Mouse (Mus musculus) spleen, adult 18-20 months (tissue): ENCODE measurements around the gene Wdr81.
"Not testable (repeated sequence)": the region's sequence is repeated elsewhere in the genome, so short reads cannot be mapped to it uniquely, and the experiment has no call there.

Experiments used
- DNase-seq, 2 experiments: peaks; one replicate each; pipeline ENCODE4 v3.0.0; 2022; ENCODE audit warnings: mixed read lengths in 2 of 2

Wdr81 gene

DNA sequence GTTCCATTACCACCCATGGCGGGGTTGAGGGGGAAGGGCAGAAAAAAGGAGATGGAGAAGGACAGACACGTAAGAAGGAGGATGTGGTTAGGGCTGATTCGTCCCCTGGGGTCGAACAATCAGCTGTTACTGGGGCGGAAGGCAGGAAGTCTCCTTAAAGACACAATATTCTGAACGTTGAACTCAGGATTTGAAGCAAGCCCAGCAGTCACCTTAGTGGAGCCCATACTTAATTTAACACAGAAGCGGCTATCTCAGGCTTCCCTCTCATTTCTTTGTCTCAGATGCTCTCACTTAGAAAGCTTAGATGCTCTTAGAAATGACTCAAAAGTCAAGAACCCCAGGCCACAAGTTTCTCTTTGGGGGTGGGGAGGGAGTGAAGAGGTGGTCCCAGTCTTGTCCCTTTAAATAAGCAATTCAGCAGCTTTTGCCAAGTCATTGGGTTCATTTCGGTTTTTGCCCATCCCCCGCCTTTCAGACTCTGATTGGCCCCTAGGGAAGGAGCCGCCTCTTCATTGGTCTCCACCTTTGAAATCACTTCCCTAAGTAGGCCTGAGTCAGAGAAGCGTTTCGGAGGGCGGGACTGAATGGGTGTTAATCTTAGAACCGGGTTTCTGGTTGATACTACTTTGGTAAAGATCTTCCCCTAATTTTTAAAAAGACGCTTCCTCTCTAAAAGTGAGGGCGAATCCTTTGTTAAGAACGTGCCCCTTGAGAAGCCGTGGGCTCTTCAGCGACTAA lies 5.8 kb upstream of the Wdr81 start:
- peak; percentile 78 to 80 for DNase-seq

DNA sequence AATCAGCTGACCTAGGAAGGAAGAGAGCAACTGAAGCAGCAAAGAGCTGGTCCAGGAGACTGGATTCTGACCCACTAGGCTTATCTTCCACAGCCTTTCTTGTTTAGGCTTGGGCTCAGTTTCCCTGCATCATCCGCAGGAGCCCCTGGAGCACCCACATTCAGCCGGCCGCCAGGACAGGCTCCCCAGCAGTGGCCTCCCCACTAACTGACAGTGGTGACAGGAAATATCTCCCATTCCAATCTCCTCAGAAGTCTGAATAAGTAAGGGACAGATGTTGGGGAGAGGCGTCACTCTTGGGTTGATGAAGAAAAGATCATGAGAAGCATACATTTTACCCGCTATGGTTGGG lies 5.2 kb upstream of the Wdr81 start:
- no peak for DNase-seq

GRCm38 (mm10) chr11:75459141-75459711 lies 4.7 kb upstream of the Wdr81 start:
- no peak for DNase-seq

- peak in 1 of 2 experiments; percentile 28 for DNase-seq
Measured at GRCm38 (mm10) chr11:75458628-75459041, 4.1 kb upstream of the Wdr81 start.

DNA sequence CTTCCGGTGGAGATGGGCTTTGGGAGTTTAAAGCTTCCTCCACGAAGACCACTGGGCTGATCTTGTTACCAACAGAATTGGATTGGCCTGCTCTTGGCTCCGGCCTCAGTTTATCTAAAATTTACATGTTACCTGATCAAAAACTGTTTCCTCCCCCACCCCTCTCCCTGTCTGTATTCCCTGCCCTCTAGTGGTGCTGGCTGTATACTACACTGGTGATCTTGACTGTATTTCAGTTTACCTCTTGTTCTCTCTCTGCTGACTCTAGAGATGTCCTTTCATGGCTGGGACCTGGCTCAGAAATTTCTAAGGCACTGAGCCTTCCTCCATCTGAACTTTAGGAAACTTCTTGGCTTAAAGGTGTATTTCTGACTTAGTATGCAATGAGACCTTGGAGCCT lies 3.7 kb upstream of the Wdr81 start:
- DNase-seq = peak in 1 of 2 experiments; percentile 41

- no peak for DNase-seq
Measured at GRCm38 (mm10) chr11:75456440-75456871, 1.9 kb upstream of the Wdr81 start.

DNA sequence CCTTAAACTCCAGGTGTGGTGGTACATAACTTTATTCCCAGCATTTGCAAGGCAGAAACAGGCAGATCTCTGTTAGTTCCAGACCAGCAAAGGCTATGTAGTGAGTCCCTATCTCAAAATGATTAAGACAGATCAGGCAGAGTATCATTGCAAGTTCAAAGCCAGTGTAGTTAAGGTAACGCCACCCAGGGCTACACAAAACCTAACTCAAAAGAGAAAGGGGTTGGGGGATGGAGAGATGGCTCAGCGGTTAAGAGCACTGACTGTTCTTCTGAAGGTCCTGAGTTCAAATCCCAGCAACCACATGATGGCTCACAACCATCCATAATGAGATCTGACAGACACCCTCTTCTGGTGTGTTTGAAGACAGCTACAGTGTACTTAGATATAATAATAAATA lies 1.5 kb upstream of the Wdr81 start:
- DNase-seq = not testable (repeated sequence)

DNA sequence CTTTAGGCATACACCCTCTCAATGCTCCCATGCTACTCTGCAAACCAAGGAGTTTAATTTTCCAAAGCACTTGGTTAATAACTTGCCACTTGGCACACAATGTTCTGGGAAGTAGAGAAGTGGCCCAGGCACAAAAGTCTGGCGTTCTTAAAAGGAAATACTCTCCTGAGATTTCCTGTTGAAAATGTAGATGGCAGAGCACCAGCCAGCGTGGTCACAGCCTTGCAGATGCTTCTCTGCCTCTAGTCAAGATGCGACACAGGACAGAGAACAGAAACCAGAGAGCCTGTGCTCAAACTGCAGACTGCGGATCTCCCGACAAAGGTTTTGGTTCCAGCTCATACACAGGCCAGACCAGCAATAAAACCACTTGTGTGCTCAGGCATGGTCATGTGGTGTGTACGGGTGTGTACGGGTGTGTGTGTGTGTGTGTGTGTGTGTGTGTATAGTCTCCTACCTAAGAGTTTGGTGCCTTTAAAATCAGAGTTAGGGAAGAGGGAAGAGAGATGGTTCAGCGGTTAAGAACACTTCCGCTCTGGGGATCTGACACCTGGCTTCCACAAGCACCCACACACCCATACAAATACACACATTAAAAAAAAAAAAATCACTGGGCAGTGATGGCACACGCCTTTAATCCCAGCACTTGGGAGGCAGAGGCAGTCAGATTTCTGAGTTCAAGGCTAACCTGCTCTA lies 672 bp upstream of the Wdr81 start:
- DNase-seq = peak; percentile 29 to 35

DNA sequence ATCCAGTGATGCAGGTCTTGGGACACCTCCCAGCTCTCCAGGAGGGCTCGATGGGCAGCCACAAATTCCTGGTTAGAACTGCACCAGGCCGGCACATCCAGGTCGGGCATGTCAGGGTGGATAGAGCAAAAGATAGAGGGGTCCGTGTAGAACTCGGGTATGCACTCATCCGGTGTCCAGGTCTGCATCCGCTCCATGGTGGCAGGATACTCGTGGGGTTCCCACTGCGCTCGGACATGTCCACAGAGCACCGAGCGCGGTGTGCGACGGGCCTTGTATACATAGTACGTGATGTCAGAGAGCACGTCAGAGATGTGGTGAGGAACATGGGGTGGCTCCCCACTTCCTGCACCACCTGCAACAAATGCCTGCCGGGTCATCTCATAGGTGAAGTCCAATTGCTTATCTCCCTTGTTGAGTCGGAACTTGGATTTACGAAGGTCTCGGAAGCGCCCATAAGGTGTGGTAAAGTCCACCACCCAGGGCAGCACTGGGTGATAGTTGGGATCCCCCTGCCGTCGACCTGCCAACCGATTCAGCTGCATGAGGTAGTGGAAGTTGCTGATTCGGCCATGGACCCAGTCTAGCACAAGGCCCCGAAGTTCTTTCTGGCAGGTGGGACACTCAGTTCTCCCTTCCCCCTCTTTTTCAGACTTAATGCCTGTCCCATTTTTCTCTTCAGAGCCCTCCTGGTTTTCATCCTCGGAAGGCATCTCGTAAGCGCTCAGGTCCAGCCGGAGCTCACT lies 1.5 kb downstream of the Wdr81 start:
- no peak for DNase-seq

DNA sequence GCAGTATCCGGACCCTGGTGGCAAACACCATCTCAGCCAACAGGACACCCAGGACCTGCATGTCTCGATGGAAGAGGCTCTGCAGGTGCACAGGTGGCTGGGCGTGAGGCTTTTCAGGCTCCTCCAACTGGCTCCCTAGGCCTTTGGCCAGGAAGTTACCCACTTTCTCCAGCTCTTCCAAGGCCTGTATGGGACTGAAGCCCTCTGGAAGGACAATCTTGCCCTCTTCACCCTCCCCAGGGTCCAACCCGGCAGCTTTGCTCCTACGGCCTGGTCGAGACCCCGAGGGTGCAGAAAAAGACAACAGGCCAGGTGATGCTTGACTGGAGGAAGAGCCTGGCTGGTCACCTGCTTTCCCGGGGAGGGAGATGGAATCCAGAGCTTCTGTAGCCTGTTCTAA lies 2.4 kb downstream of the Wdr81 start:
- DNase-seq = no peak

DNA sequence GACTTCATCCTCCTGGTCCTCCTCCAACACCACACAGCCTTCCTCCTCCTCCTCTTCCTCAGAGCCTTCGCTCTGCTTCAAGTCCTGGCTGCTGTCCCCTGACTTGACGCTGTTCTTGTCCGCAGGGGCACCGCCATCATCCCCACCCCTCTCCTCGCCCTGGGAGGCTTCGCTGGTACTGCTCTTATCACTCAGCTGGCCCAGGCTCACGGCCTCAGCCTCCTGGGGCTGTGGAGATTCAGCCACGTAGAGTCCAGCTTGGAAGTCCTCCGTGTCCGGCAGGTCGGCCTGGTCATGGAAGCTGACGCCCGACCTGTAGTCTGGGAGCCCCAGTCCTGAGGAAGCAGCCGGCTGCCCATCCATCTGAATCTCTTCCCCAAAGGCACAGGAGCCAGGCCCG lies 3.6 kb downstream of the Wdr81 start:
- no peak for DNase-seq

GRCm38 (mm10) chr11:75450304-75450908 lies 4.1 kb downstream of the Wdr81 start:
- DNase-seq = no peak

DNA sequence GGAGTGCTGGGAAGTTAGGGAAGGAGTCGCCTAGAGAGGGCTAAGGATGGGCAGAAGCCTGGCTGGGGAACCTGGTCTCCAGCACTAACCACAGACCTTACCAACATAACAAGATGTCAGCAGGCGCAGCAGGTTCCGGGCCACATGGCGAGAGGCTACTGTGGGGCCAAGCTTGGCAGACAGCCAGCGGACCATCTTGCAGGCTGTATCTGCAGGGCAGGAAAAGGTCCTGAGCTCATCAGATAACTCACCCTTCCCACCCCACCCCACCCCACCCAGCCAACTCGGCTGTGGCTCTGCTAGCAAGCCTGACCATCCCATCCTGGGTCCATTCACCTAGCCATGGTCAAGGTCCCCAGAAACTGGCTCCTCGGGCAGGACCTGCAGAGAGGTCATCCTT lies 4.8 kb downstream of the Wdr81 start:
- DNase-seq = no peak

DNA sequence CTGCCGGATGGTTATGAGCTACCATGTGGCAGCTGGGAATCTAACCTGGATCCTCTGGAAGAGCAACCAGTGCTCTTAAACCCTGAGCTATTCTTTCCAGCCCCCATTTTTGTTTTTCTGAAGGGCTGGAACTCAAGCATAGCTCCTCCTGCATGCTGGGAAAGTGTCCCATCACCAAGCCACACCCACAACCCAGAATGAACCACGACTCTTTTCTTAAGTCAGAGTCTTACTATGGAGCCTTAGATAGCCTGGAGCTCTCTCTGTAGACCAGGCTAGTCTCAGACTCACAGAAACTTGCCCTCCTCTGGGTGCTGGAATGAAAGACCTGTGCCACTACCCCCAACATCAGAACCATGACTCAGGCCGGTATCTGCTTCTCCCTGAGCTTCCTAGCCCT lies 5.9 kb downstream of the Wdr81 start:
- DNase-seq = no peak

- DNase-seq = no peak
Measured at GRCm38 (mm10) chr11:75443711-75444110, 10.8 kb downstream of the Wdr81 start.

GRCm38 (mm10) chr11:75441601-75442000 lies 12.9 kb downstream of the Wdr81 start:
- DNase-seq = no peak

GRCm38 (mm10) chr11:75441034-75441433 lies 13.5 kb downstream of the Wdr81 start:
- no peak for DNase-seq

GRCm38 (mm10) chr11:75439951-75440350 lies 14.6 kb downstream of the Wdr81 start:
- DNase-seq = no peak

DNA sequence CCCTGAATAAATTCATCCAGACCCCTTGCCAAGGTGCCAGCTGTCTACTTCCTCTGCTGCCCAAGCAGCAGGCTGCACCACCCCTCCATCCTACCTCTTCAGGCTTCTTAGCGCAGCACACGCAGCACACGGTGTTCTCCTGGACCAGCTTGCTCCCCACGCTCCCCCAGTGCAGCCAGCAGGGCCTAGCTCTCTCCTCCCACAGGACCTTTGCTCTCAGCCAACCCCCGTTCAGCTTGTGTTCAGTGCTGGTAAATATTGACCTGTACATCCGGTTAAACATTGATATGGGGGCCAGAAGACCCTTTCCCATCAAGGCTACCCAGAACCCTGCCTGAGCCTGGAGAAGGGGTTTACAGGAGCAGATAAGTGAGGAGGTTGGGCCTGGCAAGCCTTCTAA lies 15.2 kb downstream of the Wdr81 start, which contains the start of gene Serpinf2:
Gene Serpinf2 (minus strand): TSS at position 229 of the 400 bp plus-strand sequence.
- DNase-seq = no peak

DNA sequence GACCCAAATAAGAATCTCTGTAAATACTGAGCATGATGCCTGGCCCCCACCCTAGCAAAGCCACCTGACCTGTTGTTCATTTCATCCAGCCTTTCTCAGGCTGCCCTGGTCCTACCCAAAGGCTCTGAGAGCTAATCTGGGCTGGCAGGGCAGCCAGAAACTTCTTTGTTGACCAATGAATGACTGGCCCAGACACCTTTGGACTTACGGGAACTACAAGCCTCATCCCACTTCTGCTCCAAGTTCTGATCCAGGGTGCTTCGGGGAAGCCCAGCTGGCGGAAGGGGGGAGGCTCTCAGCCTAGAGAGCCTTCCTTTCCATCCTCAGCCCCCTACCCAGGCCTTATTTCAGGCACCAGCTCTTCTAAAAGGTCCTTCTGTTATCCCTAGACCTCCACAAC lies 15.7 kb downstream of the Wdr81 start:
- DNase-seq = no peak

GRCm38 (mm10) chr11:75438194-75438593 lies 16.3 kb downstream of the Wdr81 start:
- DNase-seq = no peak

DNA sequence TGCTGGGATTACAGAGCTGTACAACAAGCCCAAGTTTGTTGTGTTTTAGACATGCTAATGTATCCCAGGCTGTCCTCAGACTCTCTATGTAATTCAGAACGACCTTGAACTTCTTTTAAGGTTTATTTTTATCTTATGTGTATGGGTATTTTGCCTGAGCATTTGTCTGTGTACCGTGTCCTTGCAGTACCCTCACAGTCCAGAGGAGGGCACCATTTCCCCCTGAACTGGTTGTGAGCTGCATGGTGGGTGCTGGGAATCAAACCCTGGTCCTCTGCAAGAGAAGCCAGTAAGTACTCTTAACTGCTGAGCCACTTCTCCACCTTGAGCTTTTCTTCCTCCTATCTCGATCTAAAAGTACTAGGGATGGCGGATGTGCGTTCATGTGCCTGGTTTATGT lies 20.4 kb downstream of the Wdr81 start:
- DNase-seq = no peak

DNA sequence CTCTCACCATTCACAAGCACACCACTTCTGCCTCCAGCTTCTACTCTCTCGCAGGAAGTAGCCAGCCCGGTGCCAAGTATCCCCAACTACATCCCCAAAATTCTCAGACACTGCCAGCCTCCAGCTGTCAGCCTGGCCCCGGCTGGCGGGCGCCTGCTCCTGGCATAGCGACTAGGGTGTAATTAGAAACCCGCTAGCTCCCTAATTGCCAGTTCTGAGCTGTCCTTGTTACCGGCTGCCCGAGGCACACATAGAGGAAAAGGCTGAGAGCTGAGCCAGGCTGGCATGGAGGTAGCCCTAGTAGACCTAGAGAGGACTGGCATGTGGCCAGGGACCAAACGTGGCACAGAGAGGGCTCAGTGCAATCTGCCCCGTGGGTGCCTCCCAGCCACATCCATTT lies 23.2 kb downstream of the Wdr81 start:
- no peak for DNase-seq
